Mouse (Mus musculus): ENCODE measurements around the gene Ggn. TPM values are rescaled to one million over a fixed set of nuclear protein-coding genes. Genes with fewer than 3 reads are reported as not detected.
A peak's percentile ranks its signal among the peaks of the same experiment; 100 is the strongest.
"Not testable (repeated sequence)": the region's sequence is repeated elsewhere in the genome, so short reads cannot be mapped to it uniquely, and the experiment has no call there.

The Ggn gene
- polyA plus RNA-seq, 1 experiment from 2014 or later = 0.41 TPM

DNA sequence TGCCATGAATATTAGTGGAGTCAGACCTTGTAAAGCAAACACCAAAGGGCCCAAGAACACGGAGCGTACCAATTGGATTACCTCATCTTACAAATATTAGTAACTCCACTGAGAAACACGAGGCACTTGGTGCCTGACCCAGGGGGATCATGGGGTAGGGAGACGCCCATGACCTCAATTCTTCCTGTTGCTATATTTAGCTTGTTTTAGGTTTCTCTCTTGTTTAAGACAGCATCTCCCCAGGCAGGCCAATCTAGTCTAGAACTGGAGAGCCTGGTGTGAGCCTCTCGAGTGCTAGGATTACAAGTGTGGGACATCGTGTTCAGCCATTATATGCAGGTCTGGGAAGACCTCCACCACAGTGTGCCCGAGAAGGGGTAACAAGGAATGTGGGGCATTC, 9.3 kb downstream of the Ggn start:
- H3K27ac ChIP-seq (ENCODE audit: poor library complexity, severe bottlenecking) = no peak overlapping the region
- H3K4me2 ChIP-seq = peak overlapping the region; percentile 88
- H3K27me3 ChIP-seq (replicated peaks) = peaks cover 7% of the 10 kb centered on the region; the same call in 1 of the 2 replicates
- H3K9ac ChIP-seq = peak overlapping the region; percentile 86
- ATAC-seq (ENCODE audit: insufficient number of reproducible peaks, low FRiP score) = no peak
- peak overlapping the region; percentile 80 for H3K4me3 ChIP-seq
- H3K36me3 ChIP-seq = peaks cover 29% of the 10 kb centered on the region
- H3K4me1 ChIP-seq (replicated peaks) = peaks cover 18% of the 10 kb centered on the region
- H3K9me3 ChIP-seq (replicated peaks) = no peaks in the 10 kb centered on the region
- 28% methylated on average over 7 of the region's 7 CpGs for WGBS

DNA sequence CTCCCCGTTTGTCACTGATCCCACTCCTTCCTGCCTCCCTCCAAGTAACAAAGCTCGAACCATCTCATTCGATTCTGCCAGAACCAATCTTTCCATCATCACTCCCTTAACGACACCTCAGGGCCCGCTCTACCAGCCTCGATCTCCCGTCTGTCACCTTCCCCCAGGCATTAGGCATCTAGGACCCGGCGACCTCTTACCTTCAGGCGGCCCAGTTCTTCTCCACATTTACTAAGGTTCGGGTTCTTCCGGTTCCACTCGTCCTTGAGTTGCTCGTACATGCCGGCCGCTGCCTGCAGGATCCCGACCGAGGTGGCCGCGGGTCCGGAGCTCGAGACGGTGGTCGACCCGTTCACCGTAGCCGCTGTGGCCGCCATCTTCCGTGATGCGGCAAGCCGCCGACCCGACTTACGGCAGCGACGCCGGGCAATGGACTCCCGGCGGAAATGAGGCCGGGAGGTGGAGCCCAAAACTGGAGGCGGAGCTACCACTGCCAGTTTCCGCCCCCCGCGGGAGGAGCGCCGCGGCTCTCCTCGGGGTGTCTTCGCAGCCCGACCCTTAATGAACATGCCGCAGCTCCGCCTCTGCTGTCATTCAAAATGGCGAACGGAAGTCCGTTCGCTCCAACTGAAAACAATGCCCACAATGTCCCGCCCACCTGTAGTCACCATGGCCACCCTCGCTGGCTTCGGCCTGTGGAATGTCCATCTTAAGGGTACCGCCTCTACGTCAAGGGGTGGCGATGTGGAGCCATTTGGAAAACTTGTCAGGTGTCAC, 10.3 kb downstream of the Ggn start, which contains the start of gene Psmd8:
Gene Psmd8, minus strand, starts transcription at position 625 of the 777 bp plus-strand sequence.
- peak within 1 kb of the TSS; percentile 15; the same call in 1 of the 2 replicates for H3K27ac ChIP-seq (ENCODE audit: poor library complexity, severe bottlenecking)
- peak; percentile 95 for ATAC-seq (ENCODE audit: insufficient number of reproducible peaks, low FRiP score)
- H3K4me2 ChIP-seq = peak within 1 kb of the TSS; percentile 88
- WGBS = under 1% methylated on average over 62 of the region's 62 CpGs
- peak within 1 kb of the TSS; percentile 80 for H3K4me3 ChIP-seq
- H3K9ac ChIP-seq = peak within 1 kb of the TSS; percentile 86
- peaks cover 20% of the 10 kb centered on the region for H3K36me3 ChIP-seq
- H3K27me3 ChIP-seq (replicated peaks) = no peaks in the 10 kb centered on the region
- H3K9me3 ChIP-seq (replicated peaks) = no peaks in the 10 kb centered on the region
- H3K4me1 ChIP-seq (replicated peaks) = peaks cover 18% of the 10 kb centered on the region

DNA sequence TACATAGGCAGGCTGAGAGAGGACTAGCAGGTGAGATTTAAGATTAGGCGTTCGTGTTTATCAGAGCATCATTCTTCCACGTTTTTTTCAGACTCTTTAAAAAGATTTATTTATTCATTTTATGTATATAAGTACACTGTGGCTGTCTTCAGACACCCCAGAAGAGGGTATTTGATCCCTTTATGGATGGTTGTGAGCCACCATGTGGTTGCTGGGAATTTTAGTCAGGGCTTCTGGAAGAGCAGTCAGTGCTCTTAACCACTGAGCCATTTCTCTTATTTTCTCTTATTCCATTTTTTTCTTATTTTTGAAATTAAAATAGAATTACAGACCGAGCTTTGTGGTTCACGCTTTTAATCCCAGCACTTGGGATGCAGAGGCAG, 10.8 kb downstream of the Ggn start:
- ATAC-seq (ENCODE audit: insufficient number of reproducible peaks, low FRiP score) = peak; percentile 27; the same call in 1 of the 2 replicates
- Histone ChIP-seq H3K36me3 (peaks cover 14% of the 10 kb centered on the region), H3K4me1 (replicated peaks) (peaks cover 18% of the 10 kb centered on the region), H3K9me3 (replicated peaks) (no peaks in the 10 kb centered on the region), H3K9ac (no peak overlapping the region), H3K27me3 (replicated peaks) (no peaks in the 10 kb centered on the region), H3K4me3 (peak overlapping the region; percentile 80), H3K27ac (ENCODE audit: poor library complexity, severe bottlenecking) (no peak overlapping the region), H3K4me2 (peak overlapping the region; percentile 88)
- 38% methylated on average over 5 of the region's 5 CpGs for WGBS

DNA sequence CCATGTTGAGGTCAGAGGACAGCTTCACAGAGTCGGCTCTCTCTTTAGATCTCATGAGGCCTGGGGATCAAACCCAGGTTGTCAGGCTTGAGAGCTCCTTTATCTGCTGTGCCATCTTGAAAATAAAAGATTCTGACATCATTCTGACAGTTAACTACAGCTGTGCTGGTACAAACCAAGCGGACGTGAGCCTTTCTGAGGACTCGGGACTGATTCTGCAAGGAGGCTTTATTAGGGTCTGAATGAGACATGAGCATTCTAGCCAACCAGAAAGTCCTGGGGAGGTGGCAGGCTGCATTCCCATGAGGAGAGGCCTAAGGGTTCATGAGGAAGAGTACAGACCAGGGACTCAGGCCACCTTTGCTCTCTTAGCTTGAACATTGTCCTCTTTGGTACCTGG, 11.3 kb downstream of the Ggn start:
- 90% methylated on average over 4 of the region's 4 CpGs for WGBS
- H3K27me3 ChIP-seq (replicated peaks); H3K27ac ChIP-seq (ENCODE audit: poor library complexity, severe bottlenecking); H3K9me3 ChIP-seq (replicated peaks); ATAC-seq (ENCODE audit: insufficient number of reproducible peaks, low FRiP score); H3K4me2 ChIP-seq; H3K9ac ChIP-seq; H3K36me3 ChIP-seq: not testable (repeated sequence)
- 0 out of 2 replicates have a peak overlapping the region, but pooled peaks have one; percentile 80 for H3K4me3 ChIP-seq
- H3K4me1 ChIP-seq (replicated peaks) = peaks cover 18% of the 10 kb centered on the region

DNA sequence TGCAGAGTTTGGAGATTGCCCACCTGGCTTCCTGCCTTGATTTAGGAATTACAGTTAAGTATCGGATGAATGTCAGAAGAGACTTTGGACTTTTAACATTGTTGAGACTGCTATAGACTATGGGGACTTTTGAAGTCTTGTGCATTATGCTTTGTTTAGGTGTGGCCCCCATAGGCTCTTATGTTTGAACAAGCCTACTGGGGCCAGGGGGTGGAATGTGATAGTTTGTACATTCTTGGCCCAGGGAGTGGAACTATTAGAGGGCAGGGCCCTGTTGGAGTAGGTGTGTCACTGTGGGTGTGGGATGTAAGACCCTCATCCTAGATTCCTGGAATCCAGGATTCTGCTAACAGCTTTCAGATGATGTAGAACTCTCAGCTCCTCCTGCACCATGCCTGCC, 24.2 kb downstream of the Ggn start:
- not testable (repeated sequence) for H3K9ac ChIP-seq; H3K9me3 ChIP-seq (replicated peaks); H3K36me3 ChIP-seq; H3K27ac ChIP-seq (ENCODE audit: poor library complexity, severe bottlenecking); H3K4me2 ChIP-seq; H3K4me1 ChIP-seq (replicated peaks); H3K27me3 ChIP-seq (replicated peaks); H3K4me3 ChIP-seq; ATAC-seq (ENCODE audit: insufficient number of reproducible peaks, low FRiP score)
- 81% methylated on average over 1 of the region's 1 CpGs for WGBS

DNA sequence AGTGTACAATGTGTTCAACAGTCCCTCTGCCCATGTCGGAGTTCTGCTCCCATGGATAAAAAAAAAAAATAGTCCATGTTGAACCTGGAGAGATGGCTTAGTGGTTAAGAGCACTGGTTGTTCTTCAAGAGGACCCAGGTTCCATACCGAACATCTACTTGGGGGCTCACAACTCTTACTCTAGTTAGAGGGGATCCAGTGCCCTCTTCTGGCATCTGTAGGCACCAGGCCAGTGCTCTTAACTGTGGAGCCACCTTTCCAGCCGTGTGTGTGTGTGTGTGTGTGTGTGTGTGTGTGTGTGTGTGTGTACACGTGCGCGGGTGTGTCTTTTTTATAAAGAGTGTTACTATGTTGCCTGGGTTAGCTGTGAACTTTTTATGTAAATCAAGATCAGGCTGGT, 32.6 kb downstream of the Ggn start:
- H3K4me1 ChIP-seq (replicated peaks) = no peaks in the 10 kb centered on the region
- no peak overlapping the region for H3K9ac ChIP-seq
- 0 out of 2 replicates have a peak, but pooled peaks cover 3% of the 10 kb centered on the region for H3K27me3 ChIP-seq (replicated peaks)
- no peak overlapping the region for H3K4me3 ChIP-seq
- H3K36me3 ChIP-seq = no peaks in the 10 kb centered on the region
- ATAC-seq (ENCODE audit: insufficient number of reproducible peaks, low FRiP score) = no peak
- no peak overlapping the region for H3K27ac ChIP-seq (ENCODE audit: poor library complexity, severe bottlenecking)
- no peaks in the 10 kb centered on the region for H3K9me3 ChIP-seq (replicated peaks)
- WGBS = 71% methylated on average over 6 of the region's 6 CpGs
- H3K4me2 ChIP-seq = no peak overlapping the region

DNA sequence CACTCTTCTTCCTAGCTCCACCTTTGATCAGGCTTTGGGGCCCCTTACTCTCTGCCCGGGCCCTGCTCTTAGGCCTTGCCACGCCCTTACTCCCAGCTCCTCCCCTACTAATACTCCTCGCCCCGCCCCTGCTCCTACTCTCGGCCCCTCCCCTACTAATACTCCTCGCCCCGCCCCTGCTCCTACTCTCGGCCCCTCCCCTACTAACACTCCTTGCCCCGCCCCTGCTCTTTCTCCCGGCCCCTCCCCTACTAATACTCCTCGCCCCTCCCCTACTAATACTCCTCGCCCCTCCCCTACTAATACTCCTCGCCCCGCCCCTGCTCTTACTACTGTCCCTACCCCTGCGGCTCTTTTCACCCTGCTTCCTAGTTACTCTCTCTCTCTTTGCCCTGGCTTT, 41.0 kb downstream of the Ggn start:
- not testable (repeated sequence) for H3K36me3 ChIP-seq, H3K9ac ChIP-seq
- peak; percentile 67 for ATAC-seq (ENCODE audit: insufficient number of reproducible peaks, low FRiP score)
- peak overlapping the region; percentile 51 for H3K4me3 ChIP-seq
- H3K4me1 ChIP-seq (replicated peaks) = peaks cover 13% of the 10 kb centered on the region; the same call in 1 of the 2 replicates
- peaks cover 18% of the 10 kb centered on the region for H3K27me3 ChIP-seq (replicated peaks)
- peaks cover 15% of the 10 kb centered on the region for H3K9me3 ChIP-seq (replicated peaks)
- peak overlapping the region; percentile 52 for H3K27ac ChIP-seq (ENCODE audit: poor library complexity, severe bottlenecking)
- H3K4me2 ChIP-seq = peak overlapping the region; percentile 66
- WGBS = 23% methylated on average over 13 of the region's 15 CpGs

DNA sequence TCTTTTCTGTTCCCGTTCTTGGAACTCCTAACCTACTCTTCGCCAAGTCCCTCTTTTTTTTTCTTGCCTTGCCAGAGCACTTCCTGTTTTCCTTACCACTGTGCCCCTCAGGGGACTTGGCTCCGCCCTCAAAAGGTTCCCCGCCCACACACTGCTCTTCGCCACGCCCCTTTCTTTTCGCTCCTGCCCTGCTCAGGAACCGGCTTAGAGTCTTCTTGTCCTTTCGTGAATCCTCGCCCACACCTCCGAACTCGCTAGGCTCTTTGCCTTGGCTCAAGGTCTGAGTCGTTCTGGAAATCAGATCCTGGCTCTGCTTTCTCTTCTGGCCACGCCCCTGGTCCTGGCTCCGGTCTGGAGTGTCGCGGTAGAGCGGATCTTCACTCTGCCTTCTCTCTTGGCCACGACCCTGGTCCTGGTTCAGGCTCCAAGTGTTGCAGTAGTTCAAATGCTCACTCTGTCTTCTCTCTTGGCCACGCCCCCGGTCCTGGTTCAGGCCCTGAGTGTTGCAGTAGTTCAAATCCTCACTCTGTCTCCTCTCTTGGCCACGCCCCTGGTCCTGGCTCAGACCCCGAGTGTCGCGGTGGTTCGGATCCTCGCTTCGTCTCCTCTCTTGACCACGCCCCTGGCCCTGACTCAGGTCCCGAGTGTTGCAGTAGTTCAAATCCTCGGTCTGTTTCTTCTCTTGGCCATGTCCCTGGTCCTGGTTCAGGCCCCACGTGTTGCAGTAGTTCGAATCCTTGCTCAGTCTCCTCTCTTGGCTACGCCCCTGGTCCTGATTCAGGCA, 41.6 kb downstream of the Ggn start:
- H3K4me2 ChIP-seq = peak overlapping the region; percentile 66
- H3K36me3 ChIP-seq = no peaks in the 10 kb centered on the region
- H3K27me3 ChIP-seq (replicated peaks) = peaks cover 18% of the 10 kb centered on the region
- H3K9me3 ChIP-seq (replicated peaks) = peaks cover 16% of the 10 kb centered on the region
- 3% methylated on average over 34 of the region's 34 CpGs for WGBS
- H3K4me3 ChIP-seq = peak overlapping the region; percentile 51
- peak overlapping the region; percentile 46; the same call in 1 of the 2 replicates for H3K9ac ChIP-seq
- H3K27ac ChIP-seq (ENCODE audit: poor library complexity, severe bottlenecking) = peak overlapping the region; percentile 52
- ATAC-seq (ENCODE audit: insufficient number of reproducible peaks, low FRiP score) = peak; percentile 80
- H3K4me1 ChIP-seq (replicated peaks) = peaks cover 13% of the 10 kb centered on the region; the same call in 1 of the 2 replicates

DNA sequence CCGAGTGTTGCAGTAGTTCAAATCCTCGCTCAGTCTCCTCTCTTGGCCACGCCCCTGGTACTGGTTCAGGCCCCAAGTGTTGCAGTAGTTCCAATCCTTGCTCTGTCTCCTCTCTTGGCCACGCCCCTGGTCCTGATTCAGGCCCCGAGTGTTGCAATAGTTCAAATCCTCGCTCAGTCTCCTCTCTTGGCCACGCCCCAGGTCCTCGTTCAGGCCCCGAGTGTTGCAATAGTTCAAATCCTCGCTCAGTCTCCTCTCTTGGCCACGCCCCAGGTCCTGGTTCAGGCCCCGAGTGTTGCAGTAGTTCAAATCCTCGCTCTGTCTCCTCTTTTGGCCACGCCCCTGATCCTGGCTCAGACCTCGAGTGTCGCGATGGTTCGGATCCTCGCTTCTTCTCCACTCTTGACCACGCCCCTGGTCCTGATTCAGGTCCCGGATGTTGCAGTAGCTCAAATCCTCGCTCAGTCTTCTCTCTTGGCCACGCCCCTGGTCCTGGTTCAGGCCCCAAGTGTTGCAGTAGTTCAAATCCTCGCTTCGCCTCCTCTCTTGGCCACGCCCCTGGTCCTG, 42.3 kb downstream of the Ggn start:
- H3K4me3 ChIP-seq = peak overlapping the region; percentile 51
- H3K36me3 ChIP-seq = 0 out of 2 replicates have a peak, but pooled peaks cover 3% of the 10 kb centered on the region
- 12% methylated on average over 26 of the region's 26 CpGs for WGBS
- ATAC-seq (ENCODE audit: insufficient number of reproducible peaks, low FRiP score) = no peak
- H3K27me3 ChIP-seq (replicated peaks) = peaks cover 18% of the 10 kb centered on the region
- no peak overlapping the region for H3K9ac ChIP-seq
- peaks cover 23% of the 10 kb centered on the region for H3K9me3 ChIP-seq (replicated peaks)
- H3K4me2 ChIP-seq = peak overlapping the region; percentile 66
- no peak overlapping the region for H3K27ac ChIP-seq (ENCODE audit: poor library complexity, severe bottlenecking)
- H3K4me1 ChIP-seq (replicated peaks) = peaks cover 13% of the 10 kb centered on the region; the same call in 1 of the 2 replicates

DNA sequence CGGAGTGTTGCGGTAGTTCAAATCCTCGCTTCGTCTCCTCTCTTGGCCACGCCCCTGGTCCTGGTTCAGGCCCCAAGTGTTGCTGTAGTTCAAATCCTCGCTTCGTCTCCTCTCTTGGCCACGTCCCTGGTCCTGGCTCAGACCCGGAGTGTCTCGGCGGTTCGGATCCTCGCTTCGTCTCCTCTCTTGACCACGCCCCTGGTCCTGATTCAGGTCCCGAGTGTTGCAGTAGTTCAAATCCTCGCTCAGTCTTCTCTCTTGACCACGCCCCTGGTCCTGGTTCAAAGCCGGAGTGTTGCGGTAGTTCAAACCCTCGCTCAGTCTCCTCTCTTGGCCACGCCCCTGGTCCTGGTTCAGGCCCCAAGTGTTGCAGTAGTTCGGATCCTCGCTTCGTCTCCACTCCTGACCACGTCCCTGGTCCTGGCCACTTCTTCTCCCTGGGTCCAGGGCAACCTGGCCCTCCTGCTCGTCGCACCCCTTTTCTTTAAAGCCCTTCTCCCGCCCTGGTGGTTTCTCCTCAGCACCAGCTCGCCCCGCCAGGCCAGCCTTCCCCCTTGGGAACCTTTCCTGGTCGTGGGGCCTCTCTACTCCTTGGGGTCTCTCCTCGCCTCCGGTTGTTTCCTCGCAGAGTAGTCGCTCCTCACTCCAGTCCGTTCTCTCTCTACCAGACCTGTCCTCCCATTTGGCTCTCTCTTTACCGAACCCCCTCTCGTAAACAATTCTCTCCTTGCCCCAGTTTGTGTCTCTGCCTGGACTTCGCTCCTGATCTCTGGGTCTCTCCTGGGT, 43.0 kb downstream of the Ggn start:
- ATAC-seq (ENCODE audit: insufficient number of reproducible peaks, low FRiP score); H3K9ac ChIP-seq; H3K27ac ChIP-seq (ENCODE audit: poor library complexity, severe bottlenecking); H3K36me3 ChIP-seq: not testable (repeated sequence)
- Histone ChIP-seq H3K27me3 (replicated peaks) (peaks cover 18% of the 10 kb centered on the region), H3K4me2 (peak overlapping the region; percentile 66), H3K9me3 (replicated peaks) (peaks cover 28% of the 10 kb centered on the region), H3K4me3 (peak overlapping the region; percentile 15; the same call in 1 of the 2 replicates), H3K4me1 (replicated peaks) (peaks cover 13% of the 10 kb centered on the region; the same call in 1 of the 2 replicates)
- WGBS = 15% methylated on average over 40 of the region's 40 CpGs
